Mouse (Mus musculus) gonadal fat pad, adult 2 months (tissue): ENCODE data around the gene Ikzf4. TPM values are rescaled to one million over a fixed set of nuclear protein-coding genes. Genes with fewer than 3 reads are reported as not detected.

Source experiments
- DNase-seq: peaks from one replicate; pipeline ENCODE4 v3.0.0-alpha.2; 2012; ENCODE audit warnings: low read depth
- polyA plus RNA-seq: library from polyadenylated mRNA; depleted of rRNA; stranded (reverse); fragments of >200 nt; gene quantifications from 2 replicates; pipeline ENCODE4 v1.2.3, GENCODE M21; 2012; rRNA removed

Gene Ikzf4
- polyA plus RNA-seq = 1.6 and 4.0 TPM in 2 replicates

- DNase-seq = no peak
Observed at GRCm38 (mm10) chr10:128645111-128646011, at the start of gene Ikzf4. TSS of gene Ikzf4 (minus strand) at chr10:128645991.

DNA sequence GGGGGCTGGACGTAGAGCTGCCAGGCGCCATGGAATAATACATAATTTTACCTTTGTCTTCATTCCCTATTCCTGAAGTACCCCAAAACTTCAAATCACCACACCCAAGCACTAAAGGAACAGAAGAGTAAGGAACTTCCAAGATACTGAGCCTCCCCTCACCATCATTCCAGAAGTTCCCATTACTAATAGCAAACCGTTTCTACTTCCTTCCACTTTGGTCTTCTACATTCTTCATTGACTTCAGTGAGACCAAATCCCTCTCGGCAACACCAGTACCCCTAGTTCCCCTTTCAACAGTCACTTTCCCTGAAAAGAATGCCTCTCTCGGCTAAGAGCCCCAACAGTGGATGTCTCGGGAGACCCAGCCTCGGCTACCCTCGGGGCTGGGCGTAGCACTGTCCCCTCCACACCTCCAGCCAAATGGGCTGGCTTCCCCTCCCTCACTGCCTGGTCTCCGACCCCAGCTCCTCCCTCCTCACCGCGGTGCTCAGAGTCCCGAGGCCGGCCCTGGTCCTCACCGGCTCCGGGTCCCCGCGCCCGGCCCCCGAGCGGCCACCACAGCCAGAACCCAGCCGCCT is 49.7 kb upstream of the Ikzf4 start:
- no peak for DNase-seq

DNA sequence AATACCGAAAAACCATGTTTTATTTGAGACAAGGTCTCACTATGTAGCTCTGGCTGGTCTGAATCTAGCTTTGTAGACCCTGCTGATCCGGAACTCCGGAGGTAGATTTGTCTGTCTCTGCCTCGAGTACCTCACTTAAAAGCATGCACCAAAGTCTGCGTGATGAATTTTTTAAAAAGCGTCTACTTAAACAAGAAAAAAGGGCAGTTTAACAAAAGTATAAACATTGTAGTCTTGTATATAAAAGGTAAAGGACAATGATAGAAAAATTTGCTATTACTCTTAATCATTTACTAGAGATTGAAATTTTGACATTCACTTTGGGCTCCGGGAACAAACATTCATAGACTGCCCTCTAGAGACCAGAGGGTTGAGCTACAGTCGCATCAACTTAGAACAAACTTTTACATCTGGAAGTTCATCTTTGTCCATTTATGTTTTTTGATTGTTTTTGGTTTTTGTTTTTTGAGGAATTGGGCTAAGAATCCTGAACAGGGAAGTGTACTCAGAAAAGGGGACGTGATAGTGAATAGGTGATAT is 28.7 kb upstream of the Ikzf4 start:
- DNase-seq = no peak

GRCm38 (mm10) chr10:128673763-128674468 is 28.1 kb upstream of the Ikzf4 start, which contains the start of gene Suox:
TSS of gene Suox (minus strand) at chr10:128674073.
- DNase-seq = no peak

- DNase-seq = no peak
Observed at GRCm38 (mm10) chr10:128671148-128671547, 25.4 kb upstream of the Ikzf4 start.

DNA sequence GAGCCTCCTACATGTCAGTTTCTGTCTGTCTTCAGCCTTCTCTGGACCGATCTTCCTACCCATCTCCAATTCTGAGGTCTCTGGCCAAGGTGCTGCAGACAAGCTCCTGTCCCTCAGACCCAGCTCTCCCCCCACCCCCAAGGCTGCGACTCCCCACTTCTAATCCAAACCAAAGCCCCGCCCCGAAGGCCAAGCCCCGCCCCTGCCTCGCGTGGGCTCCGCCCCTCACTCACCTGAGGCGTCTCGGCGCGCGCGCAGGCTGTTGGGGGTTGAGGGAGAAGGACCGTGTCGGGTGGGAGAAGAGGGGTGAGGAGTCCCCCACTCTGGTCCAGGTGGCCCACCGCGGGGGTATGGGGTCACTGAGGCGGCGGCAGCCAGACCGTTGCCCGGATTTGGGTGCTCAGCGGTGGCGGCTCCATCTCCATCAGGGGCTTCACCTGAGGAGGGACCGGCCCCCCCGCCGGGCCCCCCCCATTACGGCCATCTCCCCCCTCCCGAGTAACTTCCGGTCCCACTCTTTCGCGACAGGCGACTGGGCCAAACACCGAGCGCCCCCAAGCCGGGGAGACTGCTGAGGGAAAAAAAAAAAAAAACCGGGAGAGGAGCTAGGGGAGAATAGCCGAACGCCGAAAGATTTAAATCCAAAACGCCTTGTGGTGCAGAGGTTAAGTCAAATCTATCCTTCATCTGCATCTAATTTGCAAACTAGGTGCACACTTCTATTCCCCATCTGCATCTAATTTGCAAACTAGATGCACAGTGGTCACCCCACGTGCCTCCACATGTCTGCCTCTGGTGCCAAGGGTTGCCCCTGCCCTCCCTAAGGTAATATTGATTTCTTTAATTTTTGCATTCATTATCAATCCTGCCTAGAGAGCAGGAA is 23.2 kb upstream of the Ikzf4 start:
- DNase-seq = no peak

- no peak for DNase-seq
Observed at GRCm38 (mm10) chr10:128665806-128666205, 20.0 kb upstream of the Ikzf4 start.

DNA sequence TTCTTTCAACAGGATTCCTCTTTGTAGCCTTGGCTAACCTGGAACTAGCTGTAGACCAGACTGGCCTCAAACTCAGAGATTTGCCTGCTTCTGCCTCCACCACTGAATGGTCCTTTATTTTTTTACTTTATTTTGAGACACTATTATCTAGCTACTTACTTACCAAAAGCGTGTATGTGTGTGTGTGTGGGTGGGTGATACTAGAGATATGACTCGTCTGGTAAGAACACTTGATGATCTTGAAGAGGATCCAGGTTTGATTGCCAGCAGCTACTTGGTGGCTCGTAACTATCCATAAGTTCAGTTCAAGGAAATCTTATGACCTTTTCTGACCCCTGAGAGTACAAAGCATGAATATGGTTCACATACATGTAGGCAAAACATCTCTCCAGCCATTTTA is 19.5 kb upstream of the Ikzf4 start:
- DNase-seq = no peak

GRCm38 (mm10) chr10:128664808-128665207 is 19.0 kb upstream of the Ikzf4 start:
- no peak for DNase-seq

DNA sequence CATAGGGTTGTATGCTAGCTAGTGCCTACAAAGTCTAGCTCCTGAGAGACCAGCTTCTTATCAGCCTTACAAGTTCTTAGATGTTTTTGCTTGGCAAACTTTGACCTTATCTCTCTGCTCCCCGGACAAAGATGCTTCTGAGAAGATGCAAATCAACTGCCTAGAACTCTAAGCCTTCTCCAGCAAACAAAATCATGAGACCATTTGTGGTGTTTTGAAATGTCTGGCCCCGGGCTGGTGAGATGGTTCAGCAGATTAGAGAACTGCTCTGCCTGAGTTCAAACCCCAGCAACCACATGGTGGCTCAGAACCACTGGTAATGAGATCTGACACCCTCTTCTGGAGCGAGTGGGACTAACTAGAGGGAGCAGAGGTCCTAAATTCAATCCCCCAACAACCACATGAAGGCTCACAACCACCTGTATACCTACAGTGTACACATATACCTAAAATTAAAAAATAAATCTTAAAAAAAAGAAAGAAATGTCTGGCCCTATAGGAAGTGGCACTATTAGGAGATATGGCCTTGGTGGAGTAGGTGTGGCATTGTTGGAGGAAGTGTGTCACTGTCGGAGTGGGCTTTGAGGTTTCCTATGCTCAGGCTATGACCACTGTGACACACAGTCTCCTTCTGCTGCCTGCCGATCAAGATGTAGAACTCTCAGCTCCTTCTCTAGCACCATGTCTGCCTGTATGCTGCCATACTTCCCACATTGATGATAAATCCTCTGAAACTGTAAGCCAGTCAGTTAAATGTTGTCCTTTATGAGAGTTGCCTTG is 17.8 kb upstream of the Ikzf4 start:
- no peak for DNase-seq

DNA sequence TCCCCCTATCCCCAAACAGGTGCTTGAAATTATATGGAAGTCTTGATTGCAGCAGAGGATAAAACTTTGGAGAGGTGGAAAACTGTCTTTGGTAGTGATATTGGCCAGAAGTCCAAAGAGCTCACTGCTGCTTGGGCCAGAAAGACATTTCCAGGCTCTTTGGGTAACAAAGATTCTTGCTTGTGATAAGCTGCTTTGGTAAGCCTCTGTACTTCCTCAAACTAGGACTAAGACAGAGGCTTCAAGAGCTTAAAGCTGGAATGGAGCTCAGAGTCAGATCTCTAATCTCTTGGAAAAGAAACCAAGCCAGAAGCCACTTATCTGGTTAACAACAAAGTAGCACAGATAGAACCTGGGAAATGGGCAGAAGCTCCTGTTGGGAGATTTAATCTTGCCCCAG is 16.7 kb upstream of the Ikzf4 start:
- no peak for DNase-seq

GRCm38 (mm10) chr10:128659490-128659889 is 13.7 kb upstream of the Ikzf4 start:
- DNase-seq = no peak

GRCm38 (mm10) chr10:128657844-128658243 is 12.1 kb upstream of the Ikzf4 start:
- no peak for DNase-seq

- DNase-seq = no peak
Observed at GRCm38 (mm10) chr10:128656731-128657130, 10.9 kb upstream of the Ikzf4 start.

GRCm38 (mm10) chr10:128655254-128655653 is 9.5 kb upstream of the Ikzf4 start:
- DNase-seq = no peak

- no peak for DNase-seq
Observed at GRCm38 (mm10) chr10:128653866-128654265, 8.1 kb upstream of the Ikzf4 start.

DNA sequence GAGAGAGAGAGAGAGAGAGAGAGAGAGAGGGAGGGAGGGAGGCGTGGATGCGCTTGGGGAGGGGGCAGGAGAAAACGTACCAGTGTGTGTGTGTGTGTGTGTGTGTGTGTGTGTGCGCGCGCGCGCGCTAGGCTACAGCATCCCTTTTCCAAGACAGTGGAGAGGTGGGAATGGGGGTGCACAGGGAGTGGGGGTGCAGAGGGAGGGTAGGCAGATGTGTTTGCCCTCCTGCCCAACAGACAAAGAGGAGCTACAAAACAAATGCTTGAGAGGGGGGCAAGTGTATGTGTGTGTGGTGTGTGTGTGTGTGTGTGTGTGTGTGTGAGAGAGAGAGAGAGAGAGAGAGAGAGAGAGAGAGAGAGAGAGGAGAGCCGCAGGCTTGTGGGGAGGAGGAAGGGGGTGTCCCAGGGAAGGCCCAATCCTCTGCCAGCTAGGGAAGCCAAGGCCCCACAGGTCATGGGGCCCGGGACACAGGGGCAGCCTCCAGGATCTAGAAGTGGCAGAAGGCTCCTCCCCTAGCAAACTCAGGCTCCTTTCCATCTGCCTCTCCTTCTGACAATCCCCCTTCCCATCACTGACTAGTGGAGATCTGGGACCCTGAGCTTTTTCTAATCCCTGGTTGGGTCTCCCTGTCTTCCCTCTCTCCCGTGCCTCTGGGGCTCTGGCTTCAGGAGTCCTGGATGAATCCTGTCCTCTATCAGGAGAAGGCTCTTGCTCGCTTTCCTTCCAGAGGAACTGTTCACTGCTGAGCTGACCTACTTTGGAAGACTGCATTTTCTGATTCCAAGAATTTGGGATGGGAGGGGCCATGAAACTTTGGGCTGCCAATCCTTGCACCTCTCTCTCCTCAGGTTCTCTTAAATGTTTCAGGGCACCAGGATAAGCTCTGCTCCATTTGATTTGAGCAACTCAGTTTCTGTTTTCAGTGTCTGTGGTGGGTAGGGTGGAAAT is 623 bp upstream of the Ikzf4 start:
- no peak for DNase-seq

GRCm38 (mm10) chr10:128642749-128643148 is 3.0 kb downstream of the Ikzf4 start:
- DNase-seq = no peak

DNA sequence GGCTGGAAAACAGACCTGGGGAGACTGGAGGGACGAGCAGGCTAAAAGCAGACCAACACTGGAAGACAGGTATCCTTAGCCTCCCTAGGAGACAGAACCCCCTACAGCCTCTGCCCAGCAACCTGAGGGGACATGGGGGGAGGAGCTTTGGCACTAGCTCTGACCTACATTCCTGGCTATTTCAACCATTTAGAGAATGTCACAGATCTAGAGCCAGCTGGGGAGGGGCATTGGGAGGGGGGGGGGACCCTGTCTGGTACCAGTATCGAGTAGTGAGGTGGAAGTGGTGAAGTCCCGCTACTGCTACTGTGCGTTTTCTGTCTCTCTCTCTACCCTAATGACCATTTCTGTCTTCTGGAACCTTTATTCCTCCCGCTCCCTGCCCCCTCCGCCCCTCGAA is 3.9 kb downstream of the Ikzf4 start:
- DNase-seq = no peak
